Mouse (Mus musculus): ENCODE measurements at regions not wholly inside any gene's neighbourhood (a gene's known extent, or its start where the extent isn't known, plus 50 kb on each side); places are given as distances from the start of the nearest gene placed in this dataset.
"Not testable (repeated sequence)": the region's sequence is repeated elsewhere in the genome, so short reads cannot be mapped to it uniquely, and the experiment has no call there.

DNA sequence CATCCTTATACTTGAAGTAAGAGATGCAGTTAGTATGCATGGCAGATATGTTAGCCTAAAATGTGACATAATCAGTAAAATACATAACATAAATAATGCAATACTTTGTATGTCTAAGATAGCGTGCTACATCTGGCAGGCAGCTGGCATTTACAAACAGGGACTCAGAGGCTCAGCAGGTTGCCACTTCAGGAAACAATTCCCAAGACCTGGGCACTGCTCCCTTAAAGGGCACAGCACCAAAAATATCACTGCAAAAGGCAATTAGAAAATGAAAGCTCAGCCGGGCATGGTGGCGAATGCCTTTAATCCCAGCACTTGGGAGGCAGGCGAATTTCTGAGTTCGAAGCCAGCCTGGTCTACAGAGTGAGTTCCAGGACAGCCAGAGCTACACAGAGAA is 544.0 kb downstream of the Zfp704 start:
- no peak for DNase-seq (ENCODE audit: low spot score in 2 of 2)

DNA sequence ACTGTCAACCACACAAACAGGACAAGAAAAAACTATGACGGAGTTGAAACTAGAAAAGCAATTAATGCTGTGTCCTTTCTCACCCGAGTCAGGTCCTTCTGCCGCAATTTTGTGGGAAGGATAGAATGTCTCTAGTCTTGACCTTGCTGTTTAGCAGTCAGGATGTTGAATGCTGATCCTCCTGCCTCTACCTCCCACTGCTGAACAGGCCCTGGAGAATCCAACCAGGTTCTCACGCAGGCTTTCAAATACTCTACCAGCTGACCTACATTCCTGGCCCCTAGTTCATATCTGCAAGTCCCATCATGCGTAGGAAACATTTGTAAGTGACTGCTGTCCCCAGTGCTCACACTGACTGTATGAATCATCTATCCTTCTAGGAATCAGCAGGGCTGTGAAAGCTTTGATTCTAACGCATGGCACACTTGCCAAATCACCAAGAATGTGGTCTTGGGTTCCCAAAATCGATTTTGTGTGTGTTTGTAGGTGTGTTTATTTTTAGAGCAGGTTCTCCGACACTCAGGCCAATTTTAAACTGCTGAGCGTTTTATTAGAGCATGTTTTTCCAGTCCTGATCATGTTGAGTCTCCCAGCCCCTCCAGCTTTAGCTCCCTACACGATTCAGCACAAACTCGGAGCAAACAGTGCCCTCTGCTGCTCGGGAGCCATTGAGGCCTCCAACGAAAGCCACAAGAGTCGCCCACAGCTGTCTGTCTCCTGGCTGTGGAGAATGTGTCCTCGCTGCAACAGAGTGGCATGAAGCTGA is 545.4 kb downstream of the Zfp704 start:
- DNase-seq (ENCODE audit: low spot score in 2 of 2): peak; percentile 37 to 65

DNA sequence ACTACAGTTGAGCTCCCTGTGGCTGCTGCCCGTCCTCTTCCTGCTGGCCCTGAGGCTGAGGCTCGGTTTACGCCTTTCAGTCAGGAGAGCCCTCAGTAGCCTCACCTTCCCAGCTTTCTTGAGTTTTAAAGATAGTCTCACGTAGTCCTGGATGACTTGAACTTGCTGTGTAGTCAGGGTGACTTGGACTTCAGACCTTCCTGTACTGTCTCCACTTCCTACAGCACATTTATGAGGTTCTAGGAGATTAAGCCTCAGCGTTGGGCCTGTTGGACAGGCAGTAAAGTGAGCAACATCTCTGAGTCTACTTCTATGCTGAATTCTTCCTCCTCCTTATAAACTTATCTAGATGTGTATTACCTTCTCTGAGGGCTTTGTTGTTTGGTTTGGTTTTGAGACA is 546.2 kb downstream of the Zfp704 start:
- peak in 1 of 2 experiments; percentile 8 for DNase-seq (ENCODE audit: low spot score in 2 of 2)

DNA sequence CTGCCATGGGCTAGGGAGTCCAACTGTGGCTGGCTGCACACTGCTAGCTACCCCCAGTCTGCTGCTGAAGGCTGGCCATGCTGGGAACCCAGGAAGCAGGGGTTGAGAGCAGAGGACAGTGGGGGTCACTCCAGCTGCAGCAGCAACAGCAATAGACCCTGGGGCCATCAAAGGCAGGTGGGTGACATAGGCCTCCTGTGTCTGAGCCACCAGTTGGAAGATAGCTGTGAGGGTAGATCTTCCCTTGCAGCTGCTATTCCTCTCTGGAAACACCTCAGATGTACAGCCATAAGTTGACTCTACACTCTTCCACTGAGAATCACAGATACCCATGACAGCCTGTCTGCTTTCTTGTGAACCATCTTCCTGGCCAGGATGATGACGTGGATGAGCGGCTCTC is 548.5 kb downstream of the Zfp704 start:
- DNase-seq (ENCODE audit: low spot score in 2 of 2): no peak

GRCm38 (mm10) chr3:9057703-9058102 is 552.2 kb downstream of the Zfp704 start:
- not testable (repeated sequence) for DNase-seq (ENCODE audit: low spot score in 2 of 2)

GRCm38 (mm10) chr3:9056846-9057245 is 553.0 kb downstream of the Zfp704 start:
- no peak for DNase-seq (ENCODE audit: low spot score in 2 of 2)

GRCm38 (mm10) chr3:9055780-9056179 is 554.1 kb downstream of the Zfp704 start:
- no peak for DNase-seq (ENCODE audit: low spot score in 2 of 2)
